Mouse (Mus musculus): Measurements from ENCODE around the gene Neurl1b. TPM values are rescaled to one million over a fixed set of nuclear protein-coding genes. Genes with fewer than 3 reads are reported as not detected.

The Neurl1b gene
- total RNA-seq, 2 experiments from 2014 or later: 16.8 to 17.2 TPM

- DNase-seq (ENCODE audit: low spot score in 2 of 2): no peak
These were observed 17.9 kb upstream of the Neurl1b start for GRCm38 (mm10) chr17:26396765-26397164.

- DNase-seq (ENCODE audit: low spot score in 2 of 2): peak in 1 of 2 experiments; percentile 36
These were observed 17.3 kb upstream of the Neurl1b start for GRCm38 (mm10) chr17:26397339-26397738.

- no peak for DNase-seq (ENCODE audit: low spot score in 2 of 2)
These were observed 9.1 kb upstream of the Neurl1b start for GRCm38 (mm10) chr17:26405340-26406100.

- DNase-seq (ENCODE audit: low spot score in 2 of 2): no peak
These were observed 1.7 kb upstream of the Neurl1b start for GRCm38 (mm10) chr17:26412967-26413366.

- no peak for DNase-seq (ENCODE audit: low spot score in 2 of 2)
These were observed 476 bp upstream of the Neurl1b start for GRCm38 (mm10) chr17:26414184-26414522.

- DNase-seq (ENCODE audit: low spot score in 2 of 2): no peak
These were observed 781 bp downstream of the Neurl1b start for GRCm38 (mm10) chr17:26415355-26415865.

- no peak for DNase-seq (ENCODE audit: low spot score in 2 of 2)
These were observed 1.5 kb downstream of the Neurl1b start for GRCm38 (mm10) chr17:26416141-26416540.

GRCm38 (mm10) chr17:26417770-26418421 lies 3.3 kb downstream of the Neurl1b start:
- no peak for DNase-seq (ENCODE audit: low spot score in 2 of 2)

GRCm38 (mm10) chr17:26420491-26421247 lies 6.0 kb downstream of the Neurl1b start:
- no peak for DNase-seq (ENCODE audit: low spot score in 2 of 2)

GRCm38 (mm10) chr17:26421561-26421960 lies 6.9 kb downstream of the Neurl1b start:
- DNase-seq (ENCODE audit: low spot score in 2 of 2): no peak

GRCm38 (mm10) chr17:26422390-26422789 lies 7.8 kb downstream of the Neurl1b start:
- no peak for DNase-seq (ENCODE audit: low spot score in 2 of 2)

GRCm38 (mm10) chr17:26423967-26424641 lies 9.5 kb downstream of the Neurl1b start:
- peak in 1 of 2 experiments; percentile 64 for DNase-seq (ENCODE audit: low spot score in 2 of 2)

- DNase-seq (ENCODE audit: low spot score in 2 of 2): peak; percentile 72 to 85
These were observed 10.5 kb downstream of the Neurl1b start for GRCm38 (mm10) chr17:26424973-26425735.

GRCm38 (mm10) chr17:26433295-26433694 lies 18.7 kb downstream of the Neurl1b start:
- DNase-seq (ENCODE audit: low spot score in 2 of 2): no peak

GRCm38 (mm10) chr17:26437089-26437815 lies 22.6 kb downstream of the Neurl1b start:
- DNase-seq (ENCODE audit: low spot score in 2 of 2): no peak

- DNase-seq (ENCODE audit: low spot score in 2 of 2): no peak
These were observed 24.4 kb downstream of the Neurl1b start for GRCm38 (mm10) chr17:26439001-26439400.

GRCm38 (mm10) chr17:26441024-26441423 lies 26.4 kb downstream of the Neurl1b start:
- no peak for DNase-seq (ENCODE audit: low spot score in 2 of 2)

- DNase-seq (ENCODE audit: low spot score in 2 of 2): no peak
These were observed 27.6 kb downstream of the Neurl1b start for GRCm38 (mm10) chr17:26442197-26442596.

GRCm38 (mm10) chr17:26443865-26444264 lies 29.2 kb downstream of the Neurl1b start:
- DNase-seq (ENCODE audit: low spot score in 2 of 2): no peak

GRCm38 (mm10) chr17:26449472-26449871 lies 34.8 kb downstream of the Neurl1b start:
- no peak for DNase-seq (ENCODE audit: low spot score in 2 of 2)
